Mouse (Mus musculus) midbrain, embryonic 13.5 days (tissue): Measurements from ENCODE around the gene Apod. TPM values are rescaled to one million over a fixed set of nuclear protein-coding genes. Genes with fewer than 3 reads are reported as not detected.
"Not testable (repeated sequence)": the region's sequence is repeated elsewhere in the genome, so short reads cannot be mapped to it uniquely, and the experiment has no call there.

Source experiments
- ATAC-seq: fragments of 200-750 bp; cut with Nextera tagmentation; 2 replicates; pipeline ENCODE4 v1.8.0; 2017; ENCODE audit warnings: mild to moderate bottlenecking, moderate TSS enrichment, moderate library complexity
- H3K27ac ChIP-seq: fragments of 300-500 bp; sonication (generic); 2 replicates; pipeline ENCODE4 v1.5.1; 2015; ENCODE audit warnings: inconsistent platforms, mild to moderate bottlenecking, moderate library complexity
- H3K27me3 ChIP-seq: fragments of 300-500 bp; sonication (generic); 2 replicates; pipeline ENCODE4 v1.6.1; 2015; ENCODE audit warnings: mild to moderate bottlenecking, inconsistent platforms
- H3K36me3 ChIP-seq: fragments of 300-500 bp; sonication (generic); 2 replicates; pipeline ENCODE4 v1.6.1; 2015; ENCODE audit warnings: mild to moderate bottlenecking, inconsistent platforms
- H3K4me1 ChIP-seq: fragments of 300-500 bp; sonication (generic); replicated peaks from 2 replicates; pipeline ENCODE4 v1.6.1; 2015; ENCODE audit warnings: inconsistent platforms
- H3K4me2 ChIP-seq: fragments of 300-500 bp; sonication (generic); replicated peaks from 2 replicates; pipeline ENCODE4 v1.6.1; 2015; ENCODE audit warnings: moderate library complexity, mild to moderate bottlenecking, inconsistent platforms
- H3K4me3 ChIP-seq: fragments of 300-500 bp; sonication (generic); replicated peaks from 2 replicates; pipeline ENCODE4 v1.5.1; 2015; ENCODE audit warnings: mild to moderate bottlenecking, inconsistent platforms
- H3K9ac ChIP-seq: fragments of 300-500 bp; sonication (generic); replicated peaks from 2 replicates; pipeline ENCODE4 v1.6.1; 2015; ENCODE audit warnings: mild to moderate bottlenecking, inconsistent platforms
- H3K9me3 ChIP-seq: fragments of 300-500 bp; sonication (generic); 2 replicates; pipeline ENCODE4 v1.6.1; 2016; ENCODE audit warnings: mild to moderate bottlenecking, inconsistent platforms
- WGBS: fragments of 180-500 bp; shearing (Covaris S2); methylation state at CpG from one replicate; pipeline ENCODE4 v1.1.7; 2015; 5-methylcytosine and 5-hydroxymethylcytosine counted together
- polyA plus RNA-seq: library from polyadenylated mRNA; unstranded; fragments of >200 nt; fragmentation: Nextera tagmentation; extraction: Ambion mirVana; gene quantifications from 2 replicates; pipeline ENCODE4 v1.2.1, GENCODE M21; 2015

Gene Apod
- polyA plus RNA-seq, 1 experiment from 2014 or later = 65.5 TPM

GRCm38 (mm10) chr16:31339332-31339731, 24.7 kb upstream of the Apod start:
- ATAC-seq = no peak
- Histone ChIP-seq H3K4me2 (no peak overlapping the region), H3K27ac (no peak overlapping the region), H3K27me3 (0 out of 2 replicates have a peak, but pooled peaks cover 6% of the 10 kb centered on the region), H3K4me3 (no peak overlapping the region), H3K9me3 (no peaks in the 10 kb centered on the region), H3K4me1 (peaks cover 9% of the 10 kb centered on the region), H3K36me3 (no peaks in the 10 kb centered on the region), H3K9ac (no peak overlapping the region)
- 48% methylated on average over 5 of the region's 5 CpGs for WGBS

- H3K4me1 ChIP-seq = peaks cover 7% of the 10 kb centered on the region
- no peak overlapping the region for H3K4me2 ChIP-seq
- no peak overlapping the region for H3K27ac ChIP-seq
- H3K9me3 ChIP-seq = no peaks in the 10 kb centered on the region
- WGBS = 26% methylated on average over 3 of the region's 3 CpGs
- no peaks in the 10 kb centered on the region for H3K36me3 ChIP-seq
- H3K9ac ChIP-seq = no peak overlapping the region
- no peak overlapping the region for H3K4me3 ChIP-seq
- 0 out of 2 replicates have a peak, but pooled peaks cover 6% of the 10 kb centered on the region for H3K27me3 ChIP-seq
- ATAC-seq = no peak
These were observed 23.3 kb upstream of the Apod start for GRCm38 (mm10) chr16:31337956-31338355.

GRCm38 (mm10) chr16:31334796-31335195, 20.2 kb upstream of the Apod start:
- no peak for ATAC-seq
- 17% methylated on average over 5 of the region's 5 CpGs for WGBS
- H3K27me3 ChIP-seq = 0 out of 2 replicates have a peak, but pooled peaks cover 2% of the 10 kb centered on the region

GRCm38 (mm10) chr16:31332586-31332985, 18.0 kb upstream of the Apod start:
- Histone ChIP-seq H3K9me3 (no peaks in the 10 kb centered on the region), H3K4me1 (no peaks in the 10 kb centered on the region)

More at GRCm38 (mm10) chr16:31334796-31335195, 20.2 kb upstream of the Apod start:
- Histone ChIP-seq H3K27ac (no peak overlapping the region), H3K9me3 (no peaks in the 10 kb centered on the region), H3K9ac (no peak overlapping the region), H3K4me1 (no peaks in the 10 kb centered on the region), H3K4me3 (no peak overlapping the region), H3K4me2 (no peak overlapping the region), H3K36me3 (no peaks in the 10 kb centered on the region)

GRCm38 (mm10) chr16:31330970-31331369, 16.4 kb upstream of the Apod start:
- not testable (repeated sequence) for H3K27ac ChIP-seq, ATAC-seq, H3K4me2 ChIP-seq, H3K27me3 ChIP-seq, H3K9me3 ChIP-seq, H3K4me3 ChIP-seq, H3K36me3 ChIP-seq, H3K4me1 ChIP-seq, H3K9ac ChIP-seq
- 96% methylated on average over 6 of the region's 6 CpGs for WGBS

More at GRCm38 (mm10) chr16:31332586-31332985, 18.0 kb upstream of the Apod start:
- H3K9ac ChIP-seq = no peak overlapping the region
- H3K36me3 ChIP-seq = no peaks in the 10 kb centered on the region
- no peak overlapping the region for H3K27ac ChIP-seq
- H3K27me3 ChIP-seq = no peaks in the 10 kb centered on the region
- no peak overlapping the region for H3K4me2 ChIP-seq
- H3K4me3 ChIP-seq = no peak overlapping the region
- ATAC-seq = no peak

- no peaks in the 10 kb centered on the region for H3K4me1 ChIP-seq
- 76% methylated on average over 2 of the region's 2 CpGs for WGBS
- no peaks in the 10 kb centered on the region for H3K9me3 ChIP-seq
- no peak for ATAC-seq
- no peak overlapping the region for H3K27ac ChIP-seq
- H3K4me2 ChIP-seq = no peak overlapping the region
- no peak overlapping the region for H3K4me3 ChIP-seq
- H3K36me3 ChIP-seq = no peaks in the 10 kb centered on the region
- H3K27me3 ChIP-seq = no peaks in the 10 kb centered on the region
- H3K9ac ChIP-seq = no peak overlapping the region
These were observed 15.1 kb upstream of the Apod start for GRCm38 (mm10) chr16:31329668-31330067.

GRCm38 (mm10) chr16:31327891-31328290, 13.3 kb upstream of the Apod start:
- no peak for ATAC-seq
- WGBS = 88% methylated on average over 2 of the region's 2 CpGs
- H3K4me1 ChIP-seq = no peaks in the 10 kb centered on the region
- no peak overlapping the region for H3K27ac ChIP-seq
- no peaks in the 10 kb centered on the region for H3K27me3 ChIP-seq
- no peak overlapping the region for H3K4me3 ChIP-seq
- no peaks in the 10 kb centered on the region for H3K9me3 ChIP-seq
- no peak overlapping the region for H3K4me2 ChIP-seq
- no peak overlapping the region for H3K9ac ChIP-seq
- H3K36me3 ChIP-seq = no peaks in the 10 kb centered on the region

GRCm38 (mm10) chr16:31327430-31327829, 12.8 kb upstream of the Apod start:
- Histone ChIP-seq H3K4me3 (no peak overlapping the region), H3K9ac (no peak overlapping the region), H3K9me3 (no peaks in the 10 kb centered on the region), H3K27me3 (no peaks in the 10 kb centered on the region), H3K36me3 (no peaks in the 10 kb centered on the region), H3K4me1 (no peaks in the 10 kb centered on the region), H3K4me2 (no peak overlapping the region), H3K27ac (no peak overlapping the region)
- WGBS = 78% methylated on average over 8 of the region's 8 CpGs
- ATAC-seq = no peak

GRCm38 (mm10) chr16:31326679-31327078, 12.1 kb upstream of the Apod start:
- Histone ChIP-seq H3K9ac (no peak overlapping the region), H3K4me1 (peaks cover 5% of the 10 kb centered on the region; the same call in 1 of the 2 replicates), H3K27ac (no peak overlapping the region), H3K36me3 (no peaks in the 10 kb centered on the region), H3K4me3 (no peak overlapping the region), H3K27me3 (no peaks in the 10 kb centered on the region), H3K9me3 (no peaks in the 10 kb centered on the region), H3K4me2 (no peak overlapping the region)
- no peak for ATAC-seq
- 73% methylated on average over 8 of the region's 8 CpGs for WGBS

- WGBS = 95% methylated on average over 5 of the region's 5 CpGs
- H3K27ac ChIP-seq = no peak overlapping the region
- no peak overlapping the region for H3K9ac ChIP-seq
- H3K4me3 ChIP-seq = no peak overlapping the region
- H3K36me3 ChIP-seq = no peaks in the 10 kb centered on the region
- peaks cover 10% of the 10 kb centered on the region for H3K4me1 ChIP-seq
- no peaks in the 10 kb centered on the region for H3K27me3 ChIP-seq
- no peak overlapping the region for H3K4me2 ChIP-seq
- no peak for ATAC-seq
- H3K9me3 ChIP-seq = no peaks in the 10 kb centered on the region
These were observed 11.4 kb upstream of the Apod start for GRCm38 (mm10) chr16:31325966-31326365.

- WGBS = 97% methylated on average over 14 of the region's 14 CpGs
- Histone ChIP-seq H3K4me3 (no peak overlapping the region), H3K27ac (no peak overlapping the region), H3K36me3 (no peaks in the 10 kb centered on the region), H3K9ac (no peak overlapping the region), H3K9me3 (no peaks in the 10 kb centered on the region), H3K4me1 (peaks cover 12% of the 10 kb centered on the region), H3K4me2 (no peak overlapping the region), H3K27me3 (no peaks in the 10 kb centered on the region)
- ATAC-seq = no peak
These were observed 10.5 kb upstream of the Apod start for GRCm38 (mm10) chr16:31325120-31325519.

GRCm38 (mm10) chr16:31321501-31321900, 6.9 kb upstream of the Apod start:
- peak; percentile 53; the same call in 1 of the 2 replicates for ATAC-seq
- peak overlapping the region; percentile 20; the same call in 1 of the 2 replicates for H3K4me2 ChIP-seq
- H3K9ac ChIP-seq = no peak overlapping the region
- 0 out of 2 replicates have a peak overlapping the region, but pooled peaks have one; percentile 30 for H3K27ac ChIP-seq
- WGBS = 38% methylated on average over 4 of the region's 4 CpGs
- no peaks in the 10 kb centered on the region for H3K27me3 ChIP-seq
- peaks cover 12% of the 10 kb centered on the region for H3K4me1 ChIP-seq
- no peak overlapping the region for H3K4me3 ChIP-seq
- no peaks in the 10 kb centered on the region for H3K9me3 ChIP-seq
- no peaks in the 10 kb centered on the region for H3K36me3 ChIP-seq

GRCm38 (mm10) chr16:31320954-31321353, 6.3 kb upstream of the Apod start:
- H3K9ac ChIP-seq = no peak overlapping the region
- peaks cover 12% of the 10 kb centered on the region for H3K4me1 ChIP-seq
- H3K4me3 ChIP-seq = no peak overlapping the region
- no peaks in the 10 kb centered on the region for H3K9me3 ChIP-seq
- ATAC-seq = peak; percentile 73
- peak overlapping the region; percentile 20; the same call in 1 of the 2 replicates for H3K4me2 ChIP-seq
- 29% methylated on average over 7 of the region's 7 CpGs for WGBS
- H3K36me3 ChIP-seq = no peaks in the 10 kb centered on the region
- no peak overlapping the region for H3K27ac ChIP-seq
- H3K27me3 ChIP-seq = no peaks in the 10 kb centered on the region
